In the genomic region with DNA sequence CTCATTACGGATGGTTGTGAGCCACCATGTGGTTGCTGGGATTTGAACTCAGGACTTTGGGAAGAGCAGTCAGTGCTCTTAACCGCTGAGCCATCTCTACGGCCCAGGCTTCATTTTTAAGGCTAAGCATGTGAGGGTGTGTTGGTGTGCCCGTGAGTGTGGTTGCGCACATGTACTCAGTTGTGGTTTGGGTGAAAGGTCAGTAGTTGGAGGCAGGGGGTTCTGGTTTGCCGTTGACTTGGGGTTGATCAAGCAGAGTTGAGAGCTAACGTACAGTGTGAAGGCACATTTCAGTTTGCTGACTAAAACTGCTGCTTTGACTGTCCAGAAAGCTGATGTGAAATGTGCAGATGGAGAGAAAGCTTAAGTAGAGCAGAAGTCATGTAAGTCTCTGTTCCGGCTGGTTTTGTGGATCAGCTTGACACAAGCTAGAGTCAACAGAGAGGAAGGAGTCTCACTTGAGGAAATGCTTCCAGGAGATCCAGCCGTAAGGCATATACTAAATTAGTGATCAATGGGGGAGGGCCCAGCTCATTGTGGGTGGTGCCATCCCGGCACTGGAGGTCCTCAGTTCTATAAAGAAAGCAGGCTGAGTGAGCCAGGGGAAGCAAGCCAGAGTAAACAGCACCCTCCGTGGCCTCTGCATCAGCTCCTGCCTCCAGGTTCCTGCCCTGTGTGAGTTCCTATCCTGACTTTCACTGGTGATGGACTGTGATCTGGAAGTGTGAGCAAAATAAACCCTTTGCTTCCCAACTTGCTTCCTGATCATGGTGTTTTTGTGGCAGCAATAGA, we compare ENCODE assay signal across 25 mouse cellular contexts. TPM values are rescaled to one million over a fixed set of nuclear protein-coding genes. Genes with fewer than 3 reads are reported as not detected.
DNase-seq lines count a peak whose midpoint lies in the region; ATAC-seq lines count a peak whose summit lies in the region.
"Had no signal": no experiment of that assay in that cellular context is flagged by ENCODE, and none has a peak within 500 bp of the region (broad histone marks: within the 10 kb centered on the region; RNA-seq: fewer than 3 reads in every experiment).

No protein-coding gene starts in this region.

- H3K4me1 ChIP-seq in liver, embryonic 13.5 days (replicated peaks) = peaks cover 46% of the 10 kb centered on the region
- peaks cover 65% of the 10 kb centered on the region for H3K4me1 ChIP-seq in liver, embryonic 12.5 days

- H3K36me3 ChIP-seq in liver, embryonic 13.5 days = no peaks in the 10 kb centered on the region
- peaks cover 7% of the 10 kb centered on the region; the same call in 1 of the 2 replicates for H3K36me3 ChIP-seq in liver, embryonic 12.5 days
- H3K36me3 ChIP-seq: embryonic facial prominence, embryonic 10.5 days; forebrain, embryonic 15.5 days; hindbrain, embryonic 13.5 days; limb, embryonic 12.5 days; midbrain, embryonic 13.5 days; neural tube, embryonic 13.5 days; stomach, embryonic 15.5 days had no signal

- ATAC-seq in liver, embryonic 13.5 days (ENCODE audit: low read depth) = peak; percentile 25; the same call in 1 of the 2 replicates
- ATAC-seq in liver, embryonic 12.5 days = no peak
- ATAC-seq in activated CD4-positive, CD25-positive, alpha-beta regulatory T cell, adult 4 months = peak; percentile 33
- ATAC-seq: forebrain, embryonic 15.5 days; lung, postnatal 0 days; midbrain, embryonic 13.5 days had no signal

- peak; percentile 93 for DNase-seq in heart, adult 11 months
- no peak for DNase-seq in heart, postnatal 4 days
- DNase-seq in liver, embryonic 13.5 days = no peak
- peak; percentile 39 to 60 for DNase-seq in natural killer cell, adult 2 months (ENCODE audit: low spot score in 2 of 2)
- no peak for DNase-seq in left cerebral cortex, postnatal 25 days (ENCODE audit: low spot score in 2 of 2)
- no peak for DNase-seq in neural tube, embryonic 10.5 days (ENCODE audit: extremely low spot score, low spot score)
- DNase-seq: adrenal gland, postnatal 14 days; cerebellum, adult 8-10 months; gastrocnemius, postnatal 10 days; heart, postnatal 10 days; kidney, adult 8-10 months; kidney, postnatal 10 days; thymus, adult 18-20 months; thymus, postnatal 36 days had no signal

- 69% methylated on average over 11 of the region's 11 CpGs for WGBS in liver, embryonic 13.5 days (ENCODE audit: insufficient replicate concordance)
- 73% methylated on average over 11 of the region's 11 CpGs for WGBS in liver, embryonic 12.5 days (ENCODE audit: insufficient replicate concordance)

- no peak overlapping the region for H3K4me2 ChIP-seq in liver, embryonic 13.5 days
- H3K4me2 ChIP-seq in liver, embryonic 12.5 days = no peak overlapping the region
- H3K4me2 ChIP-seq: forebrain, embryonic 15.5 days; hindbrain, embryonic 13.5 days; limb, embryonic 12.5 days; midbrain, embryonic 13.5 days; neural tube, embryonic 13.5 days; stomach, embryonic 15.5 days had no signal

- no peak overlapping the region for H3K4me3 ChIP-seq in liver, embryonic 13.5 days (replicated peaks)
- no peak overlapping the region for H3K4me3 ChIP-seq in liver, embryonic 12.5 days
- H3K4me3 ChIP-seq: embryonic facial prominence, embryonic 10.5 days; forebrain, embryonic 15.5 days; hindbrain, embryonic 13.5 days; limb, embryonic 12.5 days; megakaryocyte, embryonic 14.5 days; midbrain, embryonic 13.5 days; neural tube, embryonic 13.5 days; stomach, embryonic 15.5 days had no signal

- H3K27me3 ChIP-seq in liver, embryonic 13.5 days = no peaks in the 10 kb centered on the region
- no peaks in the 10 kb centered on the region for H3K27me3 ChIP-seq in liver, embryonic 12.5 days (replicated peaks)
- H3K27me3 ChIP-seq: forebrain, embryonic 15.5 days; hindbrain, embryonic 13.5 days; limb, embryonic 12.5 days; megakaryocyte, embryonic 14.5 days; midbrain, embryonic 13.5 days; neural tube, embryonic 13.5 days; stomach, embryonic 15.5 days had no signal

- intact Hi-C loops in left cerebral cortex, postnatal 25 days (cut with DNase I) = no loop called here

- H3K27ac ChIP-seq in liver, embryonic 13.5 days = peak overlapping the region; percentile 11; the same call in 1 of the 2 replicates
- no peak overlapping the region for H3K27ac ChIP-seq in liver, embryonic 12.5 days
- H3K27ac ChIP-seq: embryonic facial prominence, embryonic 10.5 days; forebrain, embryonic 15.5 days; hindbrain, embryonic 13.5 days; limb, embryonic 12.5 days; midbrain, embryonic 13.5 days; neural tube, embryonic 13.5 days; stomach, embryonic 15.5 days had no signal

- H3K9me3 ChIP-seq in liver, embryonic 13.5 days (replicated peaks) = no peaks in the 10 kb centered on the region
- no peaks in the 10 kb centered on the region for H3K9me3 ChIP-seq in liver, embryonic 12.5 days (replicated peaks)
- H3K9me3 ChIP-seq: embryonic facial prominence, embryonic 10.5 days; forebrain, embryonic 15.5 days; hindbrain, embryonic 13.5 days; limb, embryonic 12.5 days; megakaryocyte, embryonic 14.5 days; midbrain, embryonic 13.5 days; neural tube, embryonic 13.5 days; stomach, embryonic 15.5 days had no signal

- H3K9ac ChIP-seq in liver, embryonic 13.5 days = no peak overlapping the region
- H3K9ac ChIP-seq in liver, embryonic 12.5 days = no peak overlapping the region
- H3K9ac ChIP-seq: forebrain, embryonic 15.5 days; hindbrain, embryonic 13.5 days; limb, embryonic 12.5 days; midbrain, embryonic 13.5 days; neural tube, embryonic 13.5 days; stomach, embryonic 15.5 days had no signal

RNA-seq across cellular contexts. Expression of gene Cdk17, which starts 19.2 kb away (rescaled TPM):
- total RNA-seq in heart, postnatal 4 days (2021) = 10 to 100 TPM; 37.5 to 38.0 TPM
- polyA plus RNA-seq in liver, embryonic 13.5 days (2015; fragmentation: Nextera tagmentation; extraction: Ambion mirVana) = 10.1 and 12.0 TPM in 2 replicates
- polyA plus RNA-seq in liver, embryonic 12.5 days (2016; fragmentation: Nextera tagmentation; extraction: Ambion mirVana) = 22.3 and 23.0 TPM in 2 replicates
- polyA plus RNA-seq in activated CD4-positive, CD25-positive, alpha-beta regulatory T cell, adult 4 months (2017; shearing (Covaris generic)) = 10 to 100 TPM; 32.3 to 44.2 TPM
- 100 to 1,000 TPM; 217 to 221 TPM for total RNA-seq in left cerebral cortex, postnatal 25 days (2021)

Comparison
In these comparisons a context has a peak if more than half of its experiments do, and no peak if none do; other contexts are left out.
1. DNase-seq: peak in heart, adult 11 months (single experiment) and natural killer cell, adult 2 months (2 of 2); none in heart, postnatal 4 days (single experiment), liver, embryonic 13.5 days (single experiment), left cerebral cortex, postnatal 25 days (0 of 2) and neural tube, embryonic 10.5 days (single experiment).